Mouse (Mus musculus) midbrain, embryonic 14.5 days (tissue): ENCODE results near the gene Slc35f6. TPM values are rescaled to one million over a fixed set of nuclear protein-coding genes. Genes with fewer than 3 reads are reported as not detected.

Experiments
- ATAC-seq: fragments of 200-750 bp; cut with Nextera tagmentation; 2 replicates; pipeline ENCODE4 v1.8.0; 2017; ENCODE audit warnings: moderate number of reproducible peaks, moderate library complexity; ENCODE audit not compliant: low FRiP score, low TSS enrichment
- DNase-seq: peaks from one replicate; pipeline ENCODE4 v3.0.0-alpha.2; 2015
- H3K27ac ChIP-seq: fragments of 300-500 bp; sonication (generic); replicated peaks from 2 replicates; pipeline ENCODE4 v1.5.1; 2014; ENCODE audit warnings: mild to moderate bottlenecking, low read depth, low read length, moderate library complexity
- H3K27me3 ChIP-seq: fragments of 300-500 bp; sonication (generic); 2 replicates; pipeline ENCODE4 v1.6.1; 2014; ENCODE audit warnings: low read length, control low read depth, mixed read lengths; ENCODE audit not compliant: control insufficient read depth, insufficient read depth
- H3K36me3 ChIP-seq: fragments of 300-500 bp; sonication (generic); 2 replicates; pipeline ENCODE4 v1.6.1; 2014; ENCODE audit warnings: low read length, control low read depth; ENCODE audit not compliant: control insufficient read depth, insufficient read depth
- H3K4me1 ChIP-seq: fragments of 300-500 bp; sonication (generic); 2 replicates; pipeline ENCODE4 v1.6.1; 2014; ENCODE audit warnings: mild to moderate bottlenecking, antibody characterized with exemption, low read length, control low read depth; ENCODE audit not compliant: control insufficient read depth, insufficient read depth
- H3K4me2 ChIP-seq: fragments of 300-500 bp; sonication (generic); 2 replicates; pipeline ENCODE4 v1.6.1; 2014; ENCODE audit warnings: mild to moderate bottlenecking, low read length, moderate library complexity
- H3K4me3 ChIP-seq: fragments of 300-500 bp; sonication (generic); replicated peaks from 2 replicates; pipeline ENCODE4 v1.5.1; 2014; ENCODE audit warnings: low read depth, low read length
- H3K9ac ChIP-seq: fragments of 300-500 bp; sonication (generic); replicated peaks from 2 replicates; pipeline ENCODE4 v1.6.1; 2014; ENCODE audit warnings: mild to moderate bottlenecking, low read length, moderate library complexity
- H3K9me3 ChIP-seq: fragments of 300-500 bp; sonication (generic); 2 replicates; pipeline ENCODE4 v1.6.1; 2016; ENCODE audit warnings: low read length, control low read depth, mixed read lengths; ENCODE audit not compliant: control insufficient read depth
- WGBS: fragments of 180-500 bp; shearing (Covaris S2); extraction: QIAGEN DNeasy Blood & Tissue Kit; methylation state at CpG from one replicate; pipeline ENCODE4 v1.1.7; 2014; 5-methylcytosine and 5-hydroxymethylcytosine counted together
- polyA plus RNA-seq: library from polyadenylated mRNA; unstranded; fragments of >200 nt; fragmentation: Nextera tagmentation; extraction: Ambion mirVana; gene quantifications from 2 replicates; pipeline ENCODE4 v1.2.1, GENCODE M21; 2014

Gene Slc35f6
- polyA plus RNA-seq, 1 experiment from 2014 or later = 33.9 TPM

- Histone ChIP-seq H3K4me2 (no peak overlapping the region), H3K4me3 (no peak overlapping the region), H3K9me3 (no peaks in the 10 kb centered on the region), H3K4me1 (peaks cover 3% of the 10 kb centered on the region; the same call in 1 of the 2 replicates), H3K27ac (no peak overlapping the region), H3K36me3 (no peaks in the 10 kb centered on the region), H3K27me3 (no peaks in the 10 kb centered on the region), H3K9ac (no peak overlapping the region)
- WGBS = 62% methylated on average over 8 of the region's 8 CpGs
- DNase-seq (no peak), ATAC-seq (no peak)
Observed at GRCm38 (mm10) chr5:30609918-30610645, 37.7 kb upstream of the Slc35f6 start.

GRCm38 (mm10) chr5:30611091-30611490, 36.6 kb upstream of the Slc35f6 start:
- H3K4me3 ChIP-seq = no peak overlapping the region
- H3K4me1 ChIP-seq = peaks cover 3% of the 10 kb centered on the region; the same call in 1 of the 2 replicates
- H3K4me2 ChIP-seq = no peak overlapping the region
- no peaks in the 10 kb centered on the region for H3K9me3 ChIP-seq
- H3K27ac ChIP-seq = no peak overlapping the region
- H3K36me3 ChIP-seq = no peaks in the 10 kb centered on the region
- DNase-seq = no peak
- no peak overlapping the region for H3K9ac ChIP-seq
- 82% methylated on average over 1 of the region's 1 CpGs for WGBS
- H3K27me3 ChIP-seq = no peaks in the 10 kb centered on the region
- ATAC-seq = no peak

- no peak for ATAC-seq
- WGBS = 23% methylated on average over 3 of the region's 3 CpGs
- no peak for DNase-seq
Observed at GRCm38 (mm10) chr5:30611689-30612088, 36.0 kb upstream of the Slc35f6 start.

GRCm38 (mm10) chr5:30612575-30612974, 35.2 kb upstream of the Slc35f6 start:
- no peaks in the 10 kb centered on the region for H3K27me3 ChIP-seq
- DNase-seq = no peak
- no peak for ATAC-seq
- H3K9me3 ChIP-seq = no peaks in the 10 kb centered on the region
- peaks cover 3% of the 10 kb centered on the region; the same call in 1 of the 2 replicates for H3K4me1 ChIP-seq
- 87% methylated on average over 4 of the region's 4 CpGs for WGBS
- no peak overlapping the region for H3K4me3 ChIP-seq
- H3K27ac ChIP-seq = no peak overlapping the region
- no peaks in the 10 kb centered on the region for H3K36me3 ChIP-seq
- H3K9ac ChIP-seq = no peak overlapping the region
- H3K4me2 ChIP-seq = no peak overlapping the region

More at GRCm38 (mm10) chr5:30611689-30612088, 36.0 kb upstream of the Slc35f6 start:
- Histone ChIP-seq H3K4me2 (no peak overlapping the region), H3K27me3 (no peaks in the 10 kb centered on the region), H3K27ac (no peak overlapping the region), H3K9ac (no peak overlapping the region), H3K36me3 (no peaks in the 10 kb centered on the region), H3K4me1 (peaks cover 3% of the 10 kb centered on the region; the same call in 1 of the 2 replicates), H3K9me3 (no peaks in the 10 kb centered on the region), H3K4me3 (no peak overlapping the region)

- 84% methylated on average over 8 of the region's 8 CpGs for WGBS
- Histone ChIP-seq H3K9me3 (no peaks in the 10 kb centered on the region), H3K4me1 (peaks cover 3% of the 10 kb centered on the region; the same call in 1 of the 2 replicates), H3K9ac (no peak overlapping the region), H3K4me3 (no peak overlapping the region), H3K36me3 (no peaks in the 10 kb centered on the region), H3K27me3 (no peaks in the 10 kb centered on the region; the same call in 1 of the 2 replicates), H3K27ac (no peak overlapping the region), H3K4me2 (no peak overlapping the region)
- ATAC-seq (no peak), DNase-seq (no peak)
Observed at GRCm38 (mm10) chr5:30613242-30613641, 34.5 kb upstream of the Slc35f6 start.

GRCm38 (mm10) chr5:30614221-30614620, 33.5 kb upstream of the Slc35f6 start:
- Histone ChIP-seq H3K4me1 (peaks cover 3% of the 10 kb centered on the region; the same call in 1 of the 2 replicates), H3K36me3 (no peaks in the 10 kb centered on the region), H3K4me2 (no peak overlapping the region), H3K9me3 (no peaks in the 10 kb centered on the region), H3K27ac (no peak overlapping the region), H3K27me3 (no peaks in the 10 kb centered on the region; the same call in 1 of the 2 replicates), H3K9ac (no peak overlapping the region), H3K4me3 (no peak overlapping the region)
- ATAC-seq (no peak), DNase-seq (peak; percentile 51)
- WGBS = 44% methylated on average over 1 of the region's 1 CpGs

- H3K27ac ChIP-seq = no peak overlapping the region
- no peaks in the 10 kb centered on the region for H3K9me3 ChIP-seq
- H3K4me2 ChIP-seq = no peak overlapping the region
- H3K36me3 ChIP-seq = no peaks in the 10 kb centered on the region
- H3K27me3 ChIP-seq = no peaks in the 10 kb centered on the region; the same call in 1 of the 2 replicates
- no peak for ATAC-seq
- 54% methylated on average over 6 of the region's 6 CpGs for WGBS
- no peaks in the 10 kb centered on the region for H3K4me1 ChIP-seq
- H3K9ac ChIP-seq = no peak overlapping the region
- no peak for DNase-seq
- H3K4me3 ChIP-seq = no peak overlapping the region
Observed at GRCm38 (mm10) chr5:30615416-30615815, 32.3 kb upstream of the Slc35f6 start.

GRCm38 (mm10) chr5:30615819-30616218, 31.9 kb upstream of the Slc35f6 start:
- Histone ChIP-seq H3K9me3 (no peaks in the 10 kb centered on the region), H3K27ac (no peak overlapping the region), H3K27me3 (peaks cover 4% of the 10 kb centered on the region), H3K9ac (no peak overlapping the region), H3K36me3 (no peaks in the 10 kb centered on the region), H3K4me1 (no peaks in the 10 kb centered on the region), H3K4me2 (no peak overlapping the region), H3K4me3 (no peak overlapping the region)
- 84% methylated on average over 4 of the region's 4 CpGs for WGBS
- DNase-seq = no peak
- no peak for ATAC-seq

- H3K27me3 ChIP-seq = peaks cover 12% of the 10 kb centered on the region
- no peak overlapping the region for H3K4me3 ChIP-seq
- H3K9ac ChIP-seq = no peak overlapping the region
- peak; percentile 12 for DNase-seq
- H3K9me3 ChIP-seq = no peaks in the 10 kb centered on the region
- no peak overlapping the region for H3K27ac ChIP-seq
- no peaks in the 10 kb centered on the region for H3K36me3 ChIP-seq
- 17% methylated on average over 3 of the region's 3 CpGs for WGBS
- ATAC-seq = no peak
- H3K4me2 ChIP-seq = no peak overlapping the region
- H3K4me1 ChIP-seq = no peaks in the 10 kb centered on the region
Observed at GRCm38 (mm10) chr5:30616644-30617043, 31.1 kb upstream of the Slc35f6 start.
